Mouse (Mus musculus) E14TG2a.4 (cell line): ENCODE measurements at regions not wholly inside any gene's neighbourhood (a gene's known extent, or its start where the extent isn't known, plus 50 kb on each side); places are given as distances from the start of the nearest gene placed in this dataset.

Experiments used
- H3K27me3 ChIP-seq: 2 replicates; pipeline ENCODE4 v1.6.1; 2014; ENCODE audit warnings: low read length, control low read depth; ENCODE audit not compliant: insufficient read depth
- H3K36me3 ChIP-seq: 2 replicates; pipeline ENCODE4 v1.6.1; 2014; ENCODE audit warnings: low read length, control low read depth; ENCODE audit not compliant: insufficient read depth
- H3K4me1 ChIP-seq: replicated peaks from 2 replicates; pipeline ENCODE4 v1.6.1; 2014; ENCODE audit warnings: low read depth, low read length, control low read depth
- H3K4me3 ChIP-seq: replicated peaks from 2 replicates; pipeline ENCODE4 v1.5.1; 2014; ENCODE audit warnings: mild to moderate bottlenecking, low read length
- H3K9me3 ChIP-seq: 2 replicates; pipeline ENCODE4 v1.6.1; 2014; ENCODE audit warnings: low read length, control low read depth
- CTCF ChIP-seq: conservative IDR thresholded peaks from 2 replicates; pipeline ENCODE4 v1.5.1; 2014; ENCODE audit warnings: low read length
- NANOG ChIP-seq: IDR thresholded peaks from 2 replicates; pipeline ENCODE4 v1.6.1; 2014; ENCODE audit warnings: borderline replicate concordance, low read length, mixed read lengths
- POU5F1 ChIP-seq: IDR thresholded peaks from 2 replicates; pipeline ENCODE4 v1.6.1; 2014; ENCODE audit warnings: low read length, borderline replicate concordance

DNA sequence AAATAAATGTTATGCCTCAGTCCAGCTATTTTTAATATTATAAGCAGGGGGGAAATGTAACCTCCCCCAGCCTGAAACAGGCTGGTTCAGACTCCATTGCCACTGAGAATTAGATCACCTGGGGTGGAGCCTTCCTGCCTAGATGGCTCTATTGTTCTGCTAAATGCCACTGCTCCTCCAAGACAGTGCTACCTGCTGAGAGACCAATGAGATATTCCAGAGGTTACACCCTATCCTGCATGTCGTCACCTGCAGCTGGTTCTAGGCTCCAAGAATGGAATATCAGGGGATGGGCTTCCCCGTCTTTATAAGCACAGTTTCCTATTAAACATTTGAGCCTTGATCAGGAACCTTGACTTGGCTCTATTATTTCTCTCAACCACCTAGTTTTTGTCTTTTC lies 465.7 kb upstream of the Gm44 start:
- Histone ChIP-seq H3K4me1 (no peaks in the 10 kb centered on the region), H3K27me3 (no peaks in the 10 kb centered on the region), H3K36me3 (no peaks in the 10 kb centered on the region), H3K4me3 (no peak overlapping the region), H3K9me3 (peaks cover 17% of the 10 kb centered on the region)
- TF ChIP-seq NANOG (peak; percentile 79; the same call in 1 of the 2 replicates), POU5F1 (no peak), CTCF (no peak)

DNA sequence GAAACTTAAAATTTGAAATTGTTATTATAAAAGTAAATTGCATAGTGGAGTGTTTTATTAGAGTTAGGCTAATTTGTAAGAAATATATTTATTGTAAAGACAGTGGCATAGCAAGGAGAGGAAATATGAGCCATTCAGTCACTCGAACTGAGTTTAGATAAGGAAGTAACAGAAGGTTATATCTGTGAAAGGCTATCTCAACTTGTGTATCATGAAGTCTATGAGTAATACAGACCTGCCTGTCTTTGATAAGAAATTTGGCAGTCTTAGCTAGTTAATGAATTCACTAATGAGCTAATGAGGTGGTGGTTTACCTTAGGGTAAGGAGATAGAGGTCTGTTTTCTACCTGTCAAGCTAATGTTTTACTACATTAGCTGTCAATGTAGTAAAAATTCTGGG lies 433.0 kb upstream of the Gm44 start:
- Histone ChIP-seq H3K27me3 (no peaks in the 10 kb centered on the region), H3K36me3 (no peaks in the 10 kb centered on the region)
- TF ChIP-seq NANOG = no peak
- no peak for TF ChIP-seq CTCF
- TF ChIP-seq POU5F1 = no peak

More for the DNA sequence above, 433.0 kb upstream of the Gm44 start:
- Histone ChIP-seq H3K4me1 (no peaks in the 10 kb centered on the region), H3K4me3 (no peak overlapping the region), H3K9me3 (no peaks in the 10 kb centered on the region)
